Comparison of ENCODE assay signal across 9 mouse cellular contexts in genomic region chr17:87350471-87351240, GRCm38 (mm10).
DNase-seq lines count a peak whose midpoint lies in the region; ATAC-seq and TF ChIP-seq lines count a peak whose summit lies in the region.
"Had no signal": no experiment of that assay in that cellular context is flagged by ENCODE, and none has a peak within 500 bp of the region (broad histone marks: within the 10 kb centered on the region; RNA-seq: fewer than 3 reads in every experiment).

No protein-coding gene starts in this region.

- peak overlapping the region; percentile 68 for H3K27ac ChIP-seq in midbrain, embryonic 10.5 days (replicated peaks)
- H3K27ac ChIP-seq in midbrain, embryonic 13.5 days = no peak overlapping the region
- peak overlapping the region; percentile 33 for H3K27ac ChIP-seq in hindbrain, embryonic 14.5 days
- no peak overlapping the region for H3K27ac ChIP-seq in forebrain, embryonic 14.5 days (ENCODE audit: low read depth, low read length)
- H3K27ac ChIP-seq: liver, embryonic 13.5 days had no signal

- no peaks in the 10 kb centered on the region for H3K27me3 ChIP-seq in midbrain, embryonic 10.5 days (ENCODE audit: low read depth, poor library complexity, severe bottlenecking)
- H3K27me3 ChIP-seq in midbrain, embryonic 13.5 days = no peaks in the 10 kb centered on the region
- H3K27me3 ChIP-seq in hindbrain, embryonic 14.5 days (ENCODE audit: control insufficient read depth, insufficient read depth, low read length) = no peaks in the 10 kb centered on the region
- no peaks in the 10 kb centered on the region for H3K27me3 ChIP-seq in myocyte (ENCODE audit: control insufficient read depth, insufficient read depth, insufficient read length)
- H3K27me3 ChIP-seq in forebrain, embryonic 14.5 days (replicated peaks; ENCODE audit: control insufficient read depth, insufficient read depth, low read length) = no peaks in the 10 kb centered on the region
- H3K27me3 ChIP-seq: liver, embryonic 13.5 days had no signal

- no peak for TF ChIP-seq POLR2A in myocyte (IDR thresholded peaks at IDR 0.05; ENCODE audit: insufficient read length, low read depth)

- no peak overlapping the region for H3K4me3 ChIP-seq in midbrain, embryonic 10.5 days
- no peak overlapping the region for H3K4me3 ChIP-seq in midbrain, embryonic 13.5 days (replicated peaks)
- no peak overlapping the region for H3K4me3 ChIP-seq in hindbrain, embryonic 14.5 days (replicated peaks; ENCODE audit: low read length)
- H3K4me3 ChIP-seq in myocyte = no peak overlapping the region
- H3K4me3 ChIP-seq in forebrain, embryonic 14.5 days (ENCODE audit: low read depth, low read length) = no peak overlapping the region
- H3K4me3 ChIP-seq: liver, embryonic 13.5 days had no signal

- no peaks in the 10 kb centered on the region for H3K9me3 ChIP-seq in midbrain, embryonic 10.5 days (replicated peaks)
- H3K9me3 ChIP-seq in midbrain, embryonic 13.5 days = no peaks in the 10 kb centered on the region
- no peaks in the 10 kb centered on the region for H3K9me3 ChIP-seq in hindbrain, embryonic 14.5 days (ENCODE audit: control insufficient read depth, low read length)
- no peaks in the 10 kb centered on the region for H3K9me3 ChIP-seq in forebrain, embryonic 14.5 days (replicated peaks; ENCODE audit: control insufficient read depth, low read length)
- H3K9me3 ChIP-seq: liver, embryonic 13.5 days had no signal

- no peak for ATAC-seq in midbrain, embryonic 13.5 days
- no peak for ATAC-seq in hindbrain, embryonic 14.5 days (ENCODE audit: low FRiP score)
- ATAC-seq in forebrain, embryonic 14.5 days = no peak

- no peak overlapping the region for H3K4me2 ChIP-seq in midbrain, embryonic 13.5 days (replicated peaks)
- H3K4me2 ChIP-seq in hindbrain, embryonic 14.5 days (replicated peaks) = no peak overlapping the region
- H3K4me2 ChIP-seq in myocyte (ENCODE audit: low read depth) = peak overlapping the region; percentile 44
- no peak overlapping the region for H3K4me2 ChIP-seq in forebrain, embryonic 14.5 days (ENCODE audit: low read length)
- H3K4me2 ChIP-seq: liver, embryonic 13.5 days had no signal

- DNase-seq in midbrain, embryonic 10.5 days (ENCODE audit: low spot score) = peak; percentile 53
- peak; percentile 58 for DNase-seq in gastrocnemius, postnatal 10 days
- no peak for DNase-seq in hindbrain, embryonic 14.5 days (ENCODE audit: low spot score)
- DNase-seq in T-cell, adult 2 months (ENCODE audit: low spot score) = no peak
- DNase-seq in forebrain, embryonic 14.5 days (ENCODE audit: low spot score) = no peak
- DNase-seq in left cerebral cortex, adult 11 months (ENCODE audit: low spot score) = no peak
- DNase-seq: liver, embryonic 13.5 days had no signal

- no peak overlapping the region for H3K9ac ChIP-seq in midbrain, embryonic 13.5 days (replicated peaks)
- no peak overlapping the region for H3K9ac ChIP-seq in hindbrain, embryonic 14.5 days
- no peak overlapping the region for H3K9ac ChIP-seq in forebrain, embryonic 14.5 days (ENCODE audit: low read length)
- H3K9ac ChIP-seq: liver, embryonic 13.5 days had no signal

- H3K4me1 ChIP-seq in midbrain, embryonic 10.5 days = peaks cover 66% of the 10 kb centered on the region
- H3K4me1 ChIP-seq in midbrain, embryonic 13.5 days (replicated peaks) = peaks cover 41% of the 10 kb centered on the region
- peaks cover 27% of the 10 kb centered on the region for H3K4me1 ChIP-seq in hindbrain, embryonic 14.5 days (replicated peaks; ENCODE audit: control insufficient read depth, insufficient read depth, low read length)
- peaks cover 3% of the 10 kb centered on the region; the same call in 1 of the 2 replicates for H3K4me1 ChIP-seq in forebrain, embryonic 14.5 days (ENCODE audit: control insufficient read depth, insufficient read depth, low read length)

- no peaks in the 10 kb centered on the region for H3K36me3 ChIP-seq in midbrain, embryonic 10.5 days
- no peaks in the 10 kb centered on the region for H3K36me3 ChIP-seq in midbrain, embryonic 13.5 days
- H3K36me3 ChIP-seq in hindbrain, embryonic 14.5 days (replicated peaks; ENCODE audit: control insufficient read depth, insufficient read depth) = no peaks in the 10 kb centered on the region
- H3K36me3 ChIP-seq in myocyte (ENCODE audit: control insufficient read depth, insufficient read depth) = no peaks in the 10 kb centered on the region
- H3K36me3 ChIP-seq in forebrain, embryonic 14.5 days (ENCODE audit: control insufficient read depth, insufficient read depth, low read length) = no peaks in the 10 kb centered on the region

- WGBS in midbrain, embryonic 10.5 days = 51% methylated on average over 13 of the region's 13 CpGs
- WGBS in midbrain, embryonic 13.5 days = 55% methylated on average over 13 of the region's 13 CpGs
- WGBS in hindbrain, embryonic 14.5 days = 63% methylated on average over 13 of the region's 13 CpGs
- WGBS in forebrain, embryonic 14.5 days = 59% methylated on average over 13 of the region's 13 CpGs

- no peak overlapping the region for H3ac ChIP-seq in myocyte (ENCODE audit: control insufficient read depth, insufficient read length)

- no peaks in the 10 kb centered on the region for H3K79me2 ChIP-seq in myocyte (ENCODE audit: control insufficient read depth, insufficient read depth)

TF ChIP-seq in myocyte, 11 proteins besides CTCF, POLR2A, EP300 and RAD21:
- TF ChIP-seq MYOD1 (IDR thresholded peaks at IDR 0.05; ENCODE audit: control insufficient read depth in 1 of 3, insufficient read length in 2 of 3, low read depth in 2 of 3) (peak in 1 of 3 experiments; percentile 30), MYOG (IDR thresholded peaks at IDR 0.05; ENCODE audit: control insufficient read depth in 1 of 3, insufficient read depth in 1 of 3, insufficient read length in 2 of 3, low read depth in 2 of 3) (peak in 1 of 3 experiments; percentile 51), USF1 (IDR thresholded peaks at IDR 0.05; ENCODE audit: low read depth) (no peak)

Comparison
In these comparisons a context has a peak if more than half of its experiments do, and no peak if none do; other contexts are left out.
1. H3K27ac ChIP-seq: peak in midbrain, embryonic 10.5 days (single experiment) and hindbrain, embryonic 14.5 days (single experiment); none in midbrain, embryonic 13.5 days (single experiment) and forebrain, embryonic 14.5 days (single experiment).
2. DNase-seq: peak in midbrain, embryonic 10.5 days (single experiment) and gastrocnemius, postnatal 10 days (single experiment); none in hindbrain, embryonic 14.5 days (single experiment), T-cell, adult 2 months (single experiment), forebrain, embryonic 14.5 days (single experiment) and left cerebral cortex, adult 11 months (single experiment).